Mouse (Mus musculus): Measurements from ENCODE around the gene Rcn1. TPM values are rescaled to one million over a fixed set of nuclear protein-coding genes. Genes with fewer than 3 reads are reported as not detected.
A peak's percentile ranks its signal among the peaks of the same experiment; 100 is the strongest.

Gene Rcn1
- polyA plus RNA-seq, 1 experiment from 2014 or later, result 122 TPM

DNA sequence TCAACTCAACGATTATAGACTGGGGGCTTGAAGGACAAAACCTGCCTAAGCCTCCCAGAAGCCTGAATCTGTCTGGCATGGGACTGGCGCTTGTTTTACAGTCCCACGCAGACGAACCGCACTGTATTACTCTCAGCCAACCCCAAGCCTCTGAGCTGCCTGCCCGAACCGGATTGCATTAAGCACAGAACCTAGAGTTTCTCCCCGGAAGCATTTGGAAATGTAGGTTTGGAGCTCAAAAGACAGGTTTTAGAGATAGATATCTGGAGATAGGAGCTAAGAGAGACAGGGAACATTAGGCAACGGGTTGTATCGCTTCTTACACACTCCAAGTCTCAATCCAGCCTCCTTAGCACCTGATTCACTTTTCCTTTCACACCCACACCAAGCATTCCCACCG, 25.5 kb downstream of the Rcn1 start:
- no peak overlapping the region for H3K4me2 ChIP-seq (ENCODE audit: low read length)
- H3K36me3 ChIP-seq (ENCODE audit: control insufficient read depth, insufficient read depth, low read length), result no peaks in the 10 kb centered on the region
- H3K9me3 ChIP-seq (ENCODE audit: control insufficient read depth, low read length), result no peaks in the 10 kb centered on the region
- ATAC-seq (replicated peaks; ENCODE audit: low FRiP score, low TSS enrichment, low read depth) (no peak), DNase-seq (ENCODE audit: low spot score) (no peak)
- H3K4me1 ChIP-seq (replicated peaks; ENCODE audit: control insufficient read depth, insufficient read depth, low read length), result no peaks in the 10 kb centered on the region
- no peaks in the 10 kb centered on the region for H3K27me3 ChIP-seq (replicated peaks; ENCODE audit: control insufficient read depth, insufficient read depth, low read length)
- 80% methylated on average over 11 of the region's 11 CpGs for WGBS
- no peak overlapping the region for H3K9ac ChIP-seq (ENCODE audit: low read length)
- no peak overlapping the region for H3K4me3 ChIP-seq (ENCODE audit: low read depth, low read length)
- no peak overlapping the region for H3K27ac ChIP-seq (ENCODE audit: low read depth)

DNA sequence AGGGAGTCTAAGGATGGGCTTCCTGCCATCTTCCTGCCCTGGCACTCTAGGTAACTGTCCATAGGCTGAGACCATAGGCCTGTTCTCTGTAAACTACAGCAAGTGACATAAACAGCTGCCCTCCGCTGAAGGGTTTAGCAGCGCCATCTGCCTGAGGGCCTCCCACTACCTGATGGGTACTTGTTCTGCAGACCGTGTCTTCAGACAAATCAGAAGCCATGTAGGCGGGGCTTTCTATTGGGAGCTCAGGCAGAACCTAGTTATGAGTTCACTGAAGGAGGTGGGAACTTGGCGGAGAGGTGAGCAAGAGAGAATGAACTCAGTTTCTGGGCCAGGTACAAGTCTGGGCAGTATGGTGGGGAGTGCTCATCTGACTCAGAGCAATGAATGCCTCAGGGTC, 26.4 kb downstream of the Rcn1 start:
- 80% methylated on average over 5 of the region's 5 CpGs for WGBS
- no peaks in the 10 kb centered on the region for H3K4me1 ChIP-seq (replicated peaks; ENCODE audit: control insufficient read depth, insufficient read depth, low read length)
- H3K4me2 ChIP-seq (ENCODE audit: low read length), result no peak overlapping the region
- no peak overlapping the region for H3K4me3 ChIP-seq (ENCODE audit: low read depth, low read length)
- DNase-seq (ENCODE audit: low spot score) (no peak), ATAC-seq (replicated peaks; ENCODE audit: low FRiP score, low TSS enrichment, low read depth) (no peak)
- no peaks in the 10 kb centered on the region for H3K9me3 ChIP-seq (ENCODE audit: control insufficient read depth, low read length)
- H3K27ac ChIP-seq (ENCODE audit: low read depth), result no peak overlapping the region
- H3K27me3 ChIP-seq (replicated peaks; ENCODE audit: control insufficient read depth, insufficient read depth, low read length), result no peaks in the 10 kb centered on the region
- no peaks in the 10 kb centered on the region for H3K36me3 ChIP-seq (ENCODE audit: control insufficient read depth, insufficient read depth, low read length)
- no peak overlapping the region for H3K9ac ChIP-seq (ENCODE audit: low read length)

- no peak overlapping the region for H3K27ac ChIP-seq (ENCODE audit: low read depth)
- H3K9me3 ChIP-seq (ENCODE audit: control insufficient read depth, low read length), result no peaks in the 10 kb centered on the region
- H3K27me3 ChIP-seq (replicated peaks; ENCODE audit: control insufficient read depth, insufficient read depth, low read length), result no peaks in the 10 kb centered on the region
- H3K4me1 ChIP-seq (replicated peaks; ENCODE audit: control insufficient read depth, insufficient read depth, low read length), result no peaks in the 10 kb centered on the region
- H3K9ac ChIP-seq (ENCODE audit: low read length), result no peak overlapping the region
- no peak overlapping the region for H3K4me2 ChIP-seq (ENCODE audit: low read length)
- WGBS, result 91% methylated on average over 6 of the region's 6 CpGs
- DNase-seq (ENCODE audit: low spot score) (no peak), ATAC-seq (replicated peaks; ENCODE audit: low FRiP score, low TSS enrichment, low read depth) (no peak)
- no peak overlapping the region for H3K4me3 ChIP-seq (ENCODE audit: low read depth, low read length)
- no peaks in the 10 kb centered on the region for H3K36me3 ChIP-seq (ENCODE audit: control insufficient read depth, insufficient read depth, low read length)
Observed at GRCm38 (mm10) chr2:105372156-105372555, 27.0 kb downstream of the Rcn1 start.

- no peak for ATAC-seq (replicated peaks; ENCODE audit: low FRiP score, low TSS enrichment, low read depth)
- Histone ChIP-seq H3K27ac (ENCODE audit: low read depth) (no peak overlapping the region), H3K36me3 (ENCODE audit: control insufficient read depth, insufficient read depth, low read length) (no peaks in the 10 kb centered on the region), H3K4me2 (ENCODE audit: low read length) (no peak overlapping the region; the same call in 1 of the 2 replicates), H3K27me3 (replicated peaks; ENCODE audit: control insufficient read depth, insufficient read depth, low read length) (no peaks in the 10 kb centered on the region), H3K9ac (ENCODE audit: low read length) (no peak overlapping the region), H3K9me3 (ENCODE audit: control insufficient read depth, low read length) (no peaks in the 10 kb centered on the region), H3K4me3 (ENCODE audit: low read depth, low read length) (no peak overlapping the region), H3K4me1 (replicated peaks; ENCODE audit: control insufficient read depth, insufficient read depth, low read length) (no peaks in the 10 kb centered on the region)
- WGBS, result 26% methylated on average over 14 of the region's 14 CpGs
- DNase-seq (ENCODE audit: low spot score), result no peak
Observed at GRCm38 (mm10) chr2:105370698-105371097, 28.4 kb downstream of the Rcn1 start.

DNA sequence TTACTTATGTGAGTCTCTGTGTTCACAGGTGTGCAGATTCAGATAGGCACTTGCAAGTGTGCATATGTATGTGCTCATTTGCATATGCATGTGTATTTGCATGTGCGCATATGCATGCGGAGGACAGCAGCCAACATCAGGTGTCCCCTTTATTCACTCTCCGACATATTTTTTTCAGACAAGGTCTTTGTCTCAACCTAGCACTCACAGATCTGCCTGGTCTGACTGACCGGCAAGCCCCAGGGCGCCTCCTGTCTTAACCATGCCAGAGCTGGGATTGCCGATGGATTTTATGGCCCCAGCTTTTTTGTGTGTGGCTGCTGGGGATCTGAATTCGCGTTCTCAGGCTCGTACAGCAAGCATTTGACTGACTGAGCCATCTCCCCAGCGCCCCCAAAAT, 28.9 kb downstream of the Rcn1 start:
- no peak for ATAC-seq (replicated peaks; ENCODE audit: low FRiP score, low TSS enrichment, low read depth)
- no peaks in the 10 kb centered on the region for H3K27me3 ChIP-seq (replicated peaks; ENCODE audit: control insufficient read depth, insufficient read depth, low read length)
- H3K36me3 ChIP-seq (ENCODE audit: control insufficient read depth, insufficient read depth, low read length), result no peaks in the 10 kb centered on the region
- DNase-seq (ENCODE audit: low spot score), result no peak
- peak overlapping the region; percentile 9; the same call in 1 of the 2 replicates for H3K4me2 ChIP-seq (ENCODE audit: low read length)
- H3K4me3 ChIP-seq (ENCODE audit: low read depth, low read length), result no peak overlapping the region
- H3K27ac ChIP-seq (ENCODE audit: low read depth), result no peak overlapping the region
- 17% methylated on average over 10 of the region's 10 CpGs for WGBS
- H3K9ac ChIP-seq (ENCODE audit: low read length), result no peak overlapping the region
- no peaks in the 10 kb centered on the region for H3K9me3 ChIP-seq (ENCODE audit: control insufficient read depth, low read length)
- H3K4me1 ChIP-seq (replicated peaks; ENCODE audit: control insufficient read depth, insufficient read depth, low read length), result no peaks in the 10 kb centered on the region

DNA sequence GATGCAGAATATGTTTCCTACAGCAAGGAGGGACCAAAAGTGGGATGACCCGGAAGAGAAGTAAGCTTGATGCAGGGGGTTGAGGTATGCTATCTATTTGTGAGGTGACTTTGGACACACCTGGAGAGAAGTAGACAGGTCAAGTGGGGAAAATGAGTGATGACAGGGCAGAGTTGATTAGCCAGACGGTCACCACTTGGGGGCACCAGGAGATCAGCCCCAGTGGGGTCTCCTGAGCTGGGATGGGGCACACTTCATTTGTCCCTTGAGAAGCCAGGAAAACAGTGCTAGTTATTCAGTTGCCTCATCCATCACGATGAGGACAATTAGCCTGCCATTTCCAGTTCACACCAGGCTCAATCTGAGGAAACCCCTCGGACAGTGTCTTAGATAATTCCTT, 31.5 kb downstream of the Rcn1 start:
- H3K9me3 ChIP-seq (ENCODE audit: control insufficient read depth, low read length), result no peaks in the 10 kb centered on the region
- DNase-seq (ENCODE audit: low spot score) (no peak), ATAC-seq (replicated peaks; ENCODE audit: low FRiP score, low TSS enrichment, low read depth) (no peak)
- H3K4me1 ChIP-seq (replicated peaks; ENCODE audit: control insufficient read depth, insufficient read depth, low read length), result no peaks in the 10 kb centered on the region
- 37% methylated on average over 4 of the region's 4 CpGs for WGBS
- H3K27ac ChIP-seq (ENCODE audit: low read depth), result no peak overlapping the region
- H3K36me3 ChIP-seq (ENCODE audit: control insufficient read depth, insufficient read depth, low read length), result no peaks in the 10 kb centered on the region
- H3K4me2 ChIP-seq (ENCODE audit: low read length), result no peak overlapping the region
- no peak overlapping the region for H3K9ac ChIP-seq (ENCODE audit: low read length)
- no peak overlapping the region for H3K4me3 ChIP-seq (ENCODE audit: low read depth, low read length)
- H3K27me3 ChIP-seq (replicated peaks; ENCODE audit: control insufficient read depth, insufficient read depth, low read length), result no peaks in the 10 kb centered on the region

DNA sequence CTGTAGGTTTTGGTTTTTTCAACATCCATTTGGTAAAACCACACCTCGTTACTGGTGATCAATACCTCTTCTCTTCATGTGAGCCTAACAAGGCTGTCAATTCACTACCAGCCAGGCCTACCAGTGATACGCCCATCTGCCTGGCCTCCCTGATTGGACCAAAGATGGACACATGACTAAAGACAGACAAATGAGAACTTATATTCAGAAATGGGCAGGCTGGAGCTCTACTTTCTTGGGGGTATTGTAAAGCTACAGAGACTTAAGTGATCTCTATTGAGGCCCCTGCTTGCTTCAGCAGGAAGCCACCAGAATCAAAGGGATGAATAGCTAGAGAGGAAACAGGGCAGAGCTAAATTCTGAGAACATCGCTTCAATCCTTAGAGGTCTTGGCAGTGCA, 41.1 kb downstream of the Rcn1 start:
- no peaks in the 10 kb centered on the region for H3K27me3 ChIP-seq (replicated peaks; ENCODE audit: control insufficient read depth, insufficient read depth, low read length)
- ATAC-seq (replicated peaks; ENCODE audit: low FRiP score, low TSS enrichment, low read depth) (no peak), DNase-seq (ENCODE audit: low spot score) (no peak)
- no peak overlapping the region for H3K9ac ChIP-seq (ENCODE audit: low read length)
- no peak overlapping the region for H3K4me3 ChIP-seq (ENCODE audit: low read depth, low read length)
- H3K4me1 ChIP-seq (replicated peaks; ENCODE audit: control insufficient read depth, insufficient read depth, low read length), result no peaks in the 10 kb centered on the region
- WGBS, result 88% methylated on average over 3 of the region's 3 CpGs
- no peaks in the 10 kb centered on the region for H3K36me3 ChIP-seq (ENCODE audit: control insufficient read depth, insufficient read depth, low read length)
- no peaks in the 10 kb centered on the region for H3K9me3 ChIP-seq (ENCODE audit: control insufficient read depth, low read length)
- no peak overlapping the region for H3K4me2 ChIP-seq (ENCODE audit: low read length)
- H3K27ac ChIP-seq (ENCODE audit: low read depth), result no peak overlapping the region

- WGBS, result 75% methylated on average over 5 of the region's 5 CpGs
- no peaks in the 10 kb centered on the region for H3K9me3 ChIP-seq (ENCODE audit: control insufficient read depth, low read length)
- H3K27ac ChIP-seq (ENCODE audit: low read depth), result no peak overlapping the region
- no peaks in the 10 kb centered on the region for H3K36me3 ChIP-seq (ENCODE audit: control insufficient read depth, insufficient read depth, low read length)
- H3K9ac ChIP-seq (ENCODE audit: low read length), result no peak overlapping the region
- DNase-seq (ENCODE audit: low spot score) (no peak), ATAC-seq (replicated peaks; ENCODE audit: low FRiP score, low TSS enrichment, low read depth) (no peak)
- no peaks in the 10 kb centered on the region for H3K27me3 ChIP-seq (replicated peaks; ENCODE audit: control insufficient read depth, insufficient read depth, low read length)
- no peaks in the 10 kb centered on the region for H3K4me1 ChIP-seq (replicated peaks; ENCODE audit: control insufficient read depth, insufficient read depth, low read length)
- H3K4me2 ChIP-seq (ENCODE audit: low read length), result no peak overlapping the region
- H3K4me3 ChIP-seq (ENCODE audit: low read depth, low read length), result no peak overlapping the region
Observed at GRCm38 (mm10) chr2:105356791-105357190, 42.3 kb downstream of the Rcn1 start.

DNA sequence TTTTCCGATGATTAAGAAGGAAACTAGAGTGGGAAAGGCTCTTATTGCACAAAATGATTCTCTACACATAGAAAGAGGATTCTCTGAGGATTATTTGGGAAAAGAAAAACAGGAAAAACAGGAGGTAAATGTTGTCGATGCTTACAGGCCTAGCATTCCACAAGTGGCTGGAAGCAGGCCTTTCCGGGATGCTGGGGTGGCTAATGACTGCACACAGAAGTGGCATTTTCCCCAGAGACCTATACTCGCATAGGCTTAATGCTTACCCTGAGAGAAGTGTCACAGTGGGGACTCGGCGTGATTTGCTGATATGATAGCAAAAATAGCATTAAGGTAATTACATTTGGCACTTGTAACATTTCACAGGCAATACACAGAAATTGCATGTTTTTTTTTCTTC, 50.2 kb downstream of the Rcn1 start:
- ATAC-seq (replicated peaks; ENCODE audit: low FRiP score, low TSS enrichment, low read depth) (no peak), DNase-seq (ENCODE audit: low spot score) (no peak)
- 88% methylated on average over 6 of the region's 6 CpGs for WGBS
- no peak overlapping the region for H3K4me3 ChIP-seq (ENCODE audit: low read depth, low read length)
- H3K4me2 ChIP-seq (ENCODE audit: low read length), result no peak overlapping the region
- H3K9me3 ChIP-seq (ENCODE audit: control insufficient read depth, low read length), result no peaks in the 10 kb centered on the region
- H3K27me3 ChIP-seq (replicated peaks; ENCODE audit: control insufficient read depth, insufficient read depth, low read length), result no peaks in the 10 kb centered on the region
- no peak overlapping the region for H3K9ac ChIP-seq (ENCODE audit: low read length)
- H3K27ac ChIP-seq (ENCODE audit: low read depth), result no peak overlapping the region
- no peaks in the 10 kb centered on the region for H3K36me3 ChIP-seq (ENCODE audit: control insufficient read depth, insufficient read depth, low read length)
- no peaks in the 10 kb centered on the region for H3K4me1 ChIP-seq (replicated peaks; ENCODE audit: control insufficient read depth, insufficient read depth, low read length)

All from intestine, embryonic 14.5 days (tissue).